Mouse (Mus musculus) liver, adult (tissue): ENCODE data around the gene Brms1.

ENCODE experiments used
- GATA4 ChIP-seq: IDR thresholded peaks from 2 replicates; pipeline ENCODE4 v1.6.1; 2014; ENCODE audit warnings: mild to moderate bottlenecking, low read length; ENCODE audit not compliant: insufficient replicate concordance

Brms1 gene

DNA sequence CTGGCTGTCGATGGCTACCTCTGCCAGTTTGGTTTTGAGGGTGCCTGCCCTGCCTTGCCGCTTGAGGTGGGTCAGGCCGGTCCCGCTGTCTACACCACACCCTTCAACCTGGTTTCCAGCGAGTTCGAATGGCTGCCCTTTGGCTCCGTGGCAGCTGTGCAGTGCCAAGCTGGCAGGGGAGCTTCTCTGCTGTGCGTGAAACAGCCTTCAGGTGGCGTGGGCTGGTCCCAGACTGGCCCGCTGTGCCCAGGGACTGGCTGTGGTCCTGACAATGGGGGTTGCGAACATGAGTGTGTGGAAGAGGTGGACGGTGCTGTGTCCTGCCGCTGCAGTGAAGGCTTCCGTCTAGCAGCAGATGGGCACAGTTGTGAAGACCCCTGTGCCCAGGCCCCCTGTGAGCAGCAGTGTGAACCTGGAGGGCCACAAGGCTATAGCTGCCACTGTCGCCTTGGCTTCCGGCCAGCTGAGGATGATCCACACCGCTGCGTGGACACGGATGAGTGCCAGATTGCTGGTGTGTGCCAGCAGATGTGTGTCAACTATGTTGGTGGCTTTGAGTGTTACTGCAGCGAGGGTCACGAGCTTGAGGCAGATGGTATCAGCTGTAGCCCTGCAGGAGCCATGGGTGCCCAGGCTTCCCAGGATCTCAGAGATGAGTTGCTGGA lies 27.5 kb downstream of the Brms1 start:
- TF ChIP-seq GATA4 = no peak

DNA sequence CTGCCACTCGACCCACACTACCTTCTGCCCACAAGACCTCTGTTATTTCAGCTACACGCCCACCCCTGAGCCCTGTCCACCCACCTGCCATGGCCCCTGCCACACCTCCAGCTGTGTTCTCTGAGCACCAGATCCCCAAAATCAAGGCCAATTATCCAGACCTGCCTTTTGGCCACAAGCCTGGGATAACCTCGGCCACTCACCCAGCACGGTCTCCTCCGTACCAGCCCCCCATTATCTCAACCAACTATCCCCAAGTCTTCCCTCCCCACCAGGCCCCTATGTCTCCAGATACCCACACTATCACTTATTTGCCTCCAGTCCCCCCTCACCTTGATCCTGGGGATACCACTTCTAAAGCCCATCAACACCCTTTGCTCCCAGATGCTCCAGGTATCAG lies 28.3 kb downstream of the Brms1 start:
- TF ChIP-seq GATA4 = no peak

DNA sequence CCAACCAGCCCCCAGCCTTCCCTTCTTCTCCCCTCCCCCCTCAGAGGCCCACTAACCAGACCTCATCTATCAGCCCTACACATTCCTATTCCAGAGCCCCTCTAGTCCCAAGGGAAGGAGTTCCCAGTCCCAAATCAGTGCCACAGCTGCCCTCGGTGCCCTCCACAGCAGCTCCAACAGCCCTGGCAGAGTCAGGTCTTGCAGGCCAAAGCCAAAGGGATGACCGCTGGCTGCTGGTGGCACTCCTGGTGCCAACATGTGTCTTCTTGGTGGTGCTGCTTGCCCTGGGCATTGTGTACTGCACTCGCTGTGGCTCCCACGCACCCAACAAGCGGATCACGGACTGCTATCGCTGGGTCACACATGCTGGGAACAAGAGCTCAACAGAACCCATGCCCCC lies 28.8 kb downstream of the Brms1 start:
- no peak for TF ChIP-seq GATA4

DNA sequence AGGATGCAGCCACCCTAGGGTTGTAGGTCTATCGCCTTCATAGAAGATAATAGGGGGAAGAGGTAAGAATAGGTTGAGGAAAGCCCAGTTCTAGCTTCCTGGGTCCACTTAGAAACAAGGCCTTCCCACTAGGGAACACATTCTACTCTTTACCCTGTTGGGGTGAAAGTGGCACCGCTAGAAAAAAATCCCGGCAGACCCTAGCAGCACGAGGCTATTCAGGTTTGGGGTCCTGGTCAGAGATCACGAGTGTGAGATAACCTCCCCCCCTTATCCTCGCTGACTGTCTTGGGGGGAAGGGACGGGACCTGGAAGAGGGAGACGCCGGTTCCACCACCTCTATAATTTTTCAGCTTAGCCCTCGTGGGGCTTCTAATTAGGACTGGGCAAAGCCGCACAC lies 29.9 kb downstream of the Brms1 start:
- no peak for TF ChIP-seq GATA4

DNA sequence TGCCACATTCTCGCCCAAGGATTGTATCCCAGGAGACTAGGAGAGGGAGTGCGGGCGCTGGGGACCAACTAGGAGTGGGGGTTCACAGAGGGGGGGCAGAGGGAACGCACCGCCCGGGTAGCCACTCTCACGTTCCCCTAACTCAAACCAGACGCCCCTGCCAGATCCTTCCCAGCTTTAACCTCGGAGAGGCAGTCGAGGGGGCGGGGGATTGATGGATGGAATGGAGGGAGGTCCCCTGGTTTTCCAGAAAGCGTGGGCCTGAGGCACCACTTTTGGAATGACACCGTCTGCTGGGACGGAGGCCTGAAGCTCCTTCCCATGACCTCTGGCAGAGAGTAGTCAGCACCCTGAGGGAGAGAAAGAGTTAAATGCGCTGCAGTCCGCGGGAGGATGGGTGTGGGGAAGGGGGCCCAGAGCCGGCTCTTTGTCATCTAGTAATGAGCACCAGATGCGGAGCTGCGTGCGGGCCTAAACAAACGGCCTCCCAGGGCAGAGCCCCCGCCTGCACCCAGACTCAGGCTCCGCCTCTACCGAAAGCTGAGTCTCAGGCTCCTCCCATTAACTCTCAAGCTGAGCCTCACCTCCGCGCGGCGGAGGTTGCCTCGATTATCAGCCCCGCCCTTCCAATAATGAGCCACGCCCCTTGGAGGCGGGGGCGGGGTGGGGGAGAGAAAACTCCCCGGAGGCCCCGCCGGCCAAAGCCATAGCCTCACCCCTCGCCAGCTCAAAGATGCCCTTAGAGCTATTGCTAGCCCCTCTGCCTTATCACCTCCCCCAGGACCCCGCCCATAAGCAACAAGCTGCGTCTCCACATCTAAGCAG lies 30.6 kb downstream of the Brms1 start:
- TF ChIP-seq GATA4 = no peak

DNA sequence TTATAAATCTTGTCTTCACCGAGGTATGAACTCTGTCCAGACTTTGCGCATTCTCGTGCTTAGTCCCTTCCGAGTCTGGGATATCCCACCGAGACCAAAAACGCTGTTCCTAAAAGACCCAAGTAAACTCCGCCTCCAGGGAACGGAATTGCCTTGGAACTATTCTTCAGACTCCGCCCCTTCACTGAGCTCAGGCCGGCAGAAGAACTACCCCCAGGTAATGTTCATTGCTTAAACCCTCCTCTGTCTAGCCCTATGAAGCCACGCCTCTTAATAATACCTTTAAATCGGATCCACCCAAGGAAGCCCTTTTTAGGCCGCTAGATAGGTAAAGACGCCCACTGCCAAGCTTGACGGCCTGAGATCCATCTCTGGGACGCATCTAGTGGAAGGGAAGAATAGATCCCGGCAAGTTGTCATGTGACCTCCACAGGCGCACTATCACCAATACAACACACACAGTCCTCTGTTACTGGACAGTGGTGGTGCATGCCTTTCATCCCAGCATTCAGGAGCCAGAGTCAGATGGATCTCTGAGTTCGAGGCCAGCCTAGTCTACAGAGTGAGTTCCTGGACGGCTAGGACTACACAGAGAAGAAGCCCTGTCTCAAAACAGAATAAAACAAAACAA lies 31.4 kb downstream of the Brms1 start:
- no peak for TF ChIP-seq GATA4

DNA sequence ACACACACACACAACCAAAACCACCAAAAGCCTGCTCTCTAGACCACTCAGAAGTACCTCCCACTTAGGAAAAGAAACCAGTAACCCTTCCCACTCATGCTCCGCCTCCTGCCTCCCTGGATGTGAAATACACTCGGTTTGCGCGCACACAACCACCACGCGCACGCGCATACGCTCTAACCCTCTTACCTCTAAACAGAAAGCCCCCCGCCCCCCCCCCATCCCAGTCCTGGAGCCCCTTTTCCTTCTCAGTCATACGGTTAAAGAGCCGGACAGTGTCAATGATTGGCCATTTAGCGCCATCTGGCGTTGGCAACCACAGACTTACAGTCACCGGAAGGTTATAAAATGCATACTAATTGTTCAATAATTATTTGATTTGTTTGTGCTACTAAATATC lies 31.9 kb downstream of the Brms1 start:
- TF ChIP-seq GATA4 = no peak

DNA sequence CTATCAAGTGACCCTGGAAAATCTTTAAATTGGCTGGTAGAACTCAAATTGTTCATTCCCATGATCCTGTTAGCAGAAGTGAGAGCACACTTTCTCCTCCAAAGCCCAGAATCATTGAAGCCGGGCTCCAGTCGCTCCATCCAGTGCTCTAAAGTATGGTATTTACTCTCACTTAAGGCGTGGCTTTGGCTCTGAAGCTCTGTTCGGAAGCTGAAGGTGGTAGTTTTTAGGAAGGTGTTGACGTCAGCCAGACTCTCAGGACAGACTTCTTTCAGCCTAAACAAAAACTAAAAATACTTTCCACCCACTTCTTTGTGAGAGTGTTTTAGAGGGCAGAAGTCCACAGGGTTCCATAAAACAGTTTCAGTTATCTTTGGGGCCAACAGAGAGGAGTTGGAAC lies 32.4 kb downstream of the Brms1 start:
- TF ChIP-seq GATA4 = no peak

DNA sequence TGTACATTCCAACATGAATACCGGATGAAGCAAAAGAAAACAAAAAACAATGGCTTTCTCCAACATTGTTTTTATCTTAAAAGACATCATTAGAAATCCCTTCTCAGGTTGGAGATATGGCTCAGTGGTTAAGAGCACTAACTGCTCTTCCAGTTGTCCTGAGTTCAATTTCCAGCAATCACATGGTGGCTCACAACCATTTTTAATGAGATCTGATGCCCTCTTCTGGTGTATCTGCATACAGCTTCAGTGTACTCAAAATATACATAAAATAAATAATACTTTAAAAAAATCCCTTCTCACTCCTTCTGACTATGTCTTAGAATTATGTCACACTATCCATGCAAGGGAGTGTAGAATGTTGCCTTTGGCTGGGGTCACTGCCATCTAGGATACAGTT lies 38.1 kb downstream of the Brms1 start:
- no peak for TF ChIP-seq GATA4

DNA sequence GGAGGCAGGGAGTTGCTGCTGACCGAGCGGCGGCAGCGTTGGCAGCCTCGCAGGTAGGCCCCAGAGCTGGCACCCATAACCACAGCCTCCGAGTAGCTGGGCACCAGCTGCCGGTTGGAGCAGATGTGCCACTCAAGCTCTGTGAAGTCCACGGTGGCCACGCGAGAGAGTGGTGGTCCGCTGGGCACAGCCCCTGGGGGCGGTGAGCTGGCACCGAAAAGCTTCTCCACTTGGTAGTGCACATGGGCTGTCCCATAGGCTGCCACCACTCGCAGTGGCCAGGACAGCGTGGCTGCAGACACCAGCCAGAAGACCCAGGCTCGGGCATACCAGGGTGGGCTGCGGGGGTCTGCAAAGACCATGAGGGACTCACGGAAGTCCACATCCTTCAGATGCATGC lies 40.9 kb downstream of the Brms1 start:
- no peak for TF ChIP-seq GATA4

DNA sequence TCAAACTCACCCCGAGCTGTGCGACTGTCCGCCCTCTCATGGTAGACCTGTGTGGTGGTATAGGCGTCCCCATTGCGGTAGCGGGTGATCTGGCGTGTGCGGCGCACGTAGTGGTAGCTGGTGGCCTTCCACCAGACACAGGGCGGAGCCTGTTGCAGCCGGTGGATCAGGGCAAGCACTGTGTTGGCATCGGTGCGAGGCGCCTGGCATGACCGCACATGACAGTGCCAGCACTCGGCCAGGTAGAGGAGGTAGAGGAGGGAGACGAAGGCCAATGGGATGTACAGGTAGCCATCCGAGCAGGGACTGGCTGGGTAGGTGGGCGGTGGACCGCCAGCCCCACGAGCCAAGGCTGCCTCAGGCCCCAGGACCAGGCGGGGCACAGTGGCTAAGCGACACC lies 41.4 kb downstream of the Brms1 start:
- TF ChIP-seq GATA4 = no peak

DNA sequence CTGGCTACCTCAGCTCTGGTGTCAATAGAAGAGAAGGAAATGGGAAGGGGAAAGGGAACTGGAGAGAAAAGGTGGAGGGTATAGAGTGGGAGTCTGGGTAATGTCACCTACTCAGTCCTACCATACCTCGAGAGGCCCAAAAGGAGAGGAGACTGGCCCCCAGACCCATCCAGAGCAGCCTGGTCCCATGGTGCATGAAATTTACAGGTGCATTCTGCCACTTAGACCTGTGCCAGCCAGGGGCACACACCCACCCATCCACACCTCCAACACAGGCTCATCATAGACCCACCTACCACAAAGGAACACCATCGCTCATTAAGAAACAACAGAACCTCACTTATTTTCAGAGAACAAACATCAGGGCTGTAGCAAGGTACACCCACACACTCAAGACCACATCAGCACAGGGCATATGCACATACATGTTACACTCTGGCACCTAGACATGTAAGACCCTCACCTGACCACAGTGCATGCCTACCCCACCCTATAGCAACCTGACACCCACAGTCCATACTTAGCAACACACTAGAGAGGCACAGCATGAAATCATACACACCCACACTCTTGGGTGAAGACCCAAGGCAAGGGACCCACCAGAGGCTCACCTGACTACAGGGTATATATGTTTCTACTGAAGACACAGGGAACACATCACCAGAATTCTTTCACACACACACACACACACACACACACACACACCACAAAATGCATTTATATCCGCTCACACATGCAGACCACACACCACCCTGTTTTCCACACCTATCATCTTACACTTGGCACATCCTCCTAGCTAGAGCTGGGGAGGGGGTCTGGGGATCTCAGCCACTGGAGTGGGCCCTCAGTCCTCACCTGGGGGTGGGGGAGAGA lies 43.0 kb downstream of the Brms1 start:
- no peak for TF ChIP-seq GATA4

DNA sequence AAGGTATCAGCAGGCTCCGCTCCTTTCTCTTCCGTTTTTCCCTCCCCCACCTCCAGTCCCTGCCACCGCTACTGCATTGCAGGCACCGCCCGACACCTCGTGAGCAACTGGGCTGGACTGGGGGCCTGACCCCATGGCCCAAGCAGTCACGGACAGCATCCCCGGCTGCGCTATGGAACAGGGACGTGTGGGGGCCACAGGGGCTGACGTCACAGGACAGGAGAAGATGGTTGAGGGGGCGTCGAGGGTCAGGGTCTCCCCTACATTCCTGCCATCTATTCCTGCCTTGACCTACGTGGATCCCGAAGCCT lies 43.6 kb downstream of the Brms1 start:
- no peak for TF ChIP-seq GATA4

DNA sequence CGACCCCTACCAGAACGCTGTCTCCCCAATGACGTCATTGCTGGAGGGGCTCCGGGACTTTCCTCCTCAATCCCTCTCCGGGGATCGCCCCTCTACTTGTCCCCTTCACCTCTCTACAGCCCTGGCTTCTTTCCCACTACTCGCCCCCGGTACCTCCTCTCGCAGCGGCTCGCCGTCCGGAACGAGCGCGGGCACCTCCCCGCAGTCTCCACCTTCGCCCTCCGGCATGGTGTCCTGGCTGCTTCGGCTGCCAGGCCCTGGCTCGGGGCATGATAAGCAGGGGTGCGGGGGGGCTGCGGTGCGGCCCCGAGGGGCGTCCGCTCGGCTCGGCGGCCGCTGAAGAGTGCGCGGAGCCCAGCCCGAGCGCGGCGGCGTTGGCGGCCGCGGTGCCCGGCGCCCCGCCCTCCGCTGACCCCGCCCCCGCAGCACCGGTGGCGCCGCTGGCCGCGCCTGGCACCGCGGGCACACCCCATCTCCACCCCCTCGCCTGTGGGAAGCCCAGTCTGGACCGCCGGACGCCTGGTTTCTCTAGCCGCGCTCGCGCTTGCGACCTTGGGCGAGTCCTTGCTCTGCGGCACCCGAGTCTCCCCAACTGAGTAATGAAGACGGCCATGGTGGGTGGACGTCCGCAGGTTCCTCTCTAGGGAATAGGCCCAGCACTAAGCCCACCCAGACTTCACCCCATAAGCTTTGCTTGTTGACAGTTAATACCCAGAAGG lies 44.1 kb downstream of the Brms1 start, which contains the start of gene Tmem151a:
TSS of gene Tmem151a (minus strand) at position 387 of the 719 bp plus-strand sequence.
- TF ChIP-seq GATA4 = no peak

DNA sequence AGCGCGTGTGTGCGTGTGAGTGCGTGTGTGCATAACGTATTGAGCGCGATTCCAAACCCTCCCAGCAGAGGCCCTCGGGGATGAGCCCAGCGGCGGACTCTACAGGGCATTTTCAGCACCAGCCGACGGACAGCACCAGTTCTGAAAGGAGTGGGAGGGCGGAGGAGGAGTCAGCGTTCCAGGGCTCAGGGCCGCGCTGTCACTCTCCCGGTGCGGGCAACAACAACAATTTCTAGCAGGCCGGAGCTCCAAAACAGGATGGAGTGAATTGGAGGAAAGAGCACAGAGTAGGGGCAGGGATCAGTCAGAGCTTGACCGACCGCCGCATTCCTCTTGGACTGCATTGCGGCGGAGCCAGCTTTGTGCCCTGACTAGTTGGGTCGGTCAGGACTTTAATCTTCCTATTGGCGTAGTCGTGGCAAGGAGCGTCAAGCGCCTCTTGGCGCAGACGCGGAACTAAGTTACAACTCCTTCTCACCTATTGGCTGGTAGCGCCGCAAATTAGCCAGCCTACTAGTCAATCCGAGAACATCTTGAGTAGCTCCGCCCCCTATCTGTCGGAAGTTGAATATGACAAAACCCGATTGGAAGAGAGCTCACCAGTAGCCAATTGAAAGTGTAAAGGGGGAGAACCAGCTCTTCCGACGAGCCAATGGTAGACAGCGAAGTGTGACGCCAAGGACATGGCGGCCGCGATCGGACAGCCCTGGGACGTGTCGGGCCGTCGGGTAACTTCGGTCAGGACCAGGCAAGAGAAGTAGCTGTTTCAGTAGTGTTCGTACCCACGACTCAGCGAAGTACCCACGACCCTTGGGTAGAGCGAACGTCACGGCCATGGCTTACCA lies 47.0 kb downstream of the Brms1 start, which contains the start of gene Yif1a:
TSS of gene Yif1a (plus strand) at position 655 of the 845 bp plus-strand sequence.
- no peak; the same call in 1 of the 2 replicates for TF ChIP-seq GATA4
